Mouse (Mus musculus) ES-Bruce4 (cell line): Measurements from ENCODE around the gene Dlk1.

Source experiments
- CTCF ChIP-seq: IDR thresholded peaks from one replicate; pipeline ENCODE4 v1.8.1; 2011; ENCODE audit warnings: low read depth, low read length
- POLR2A ChIP-seq: IDR thresholded peaks from one replicate; pipeline ENCODE4 v1.8.1; 2011; ENCODE audit warnings: low read length; ENCODE audit not compliant: insufficient read depth

GRCm38 (mm10) chr12:109458896-109459295, 6.3 kb downstream of the Dlk1 start:
- no peak for TF ChIP-seq POLR2A
- TF ChIP-seq CTCF: no peak
